Mouse (Mus musculus): ENCODE data around the gene Nsd1.
A peak's percentile ranks its signal among the peaks of the same experiment; 100 is the strongest.
"Not testable (repeated sequence)": the region's sequence is repeated elsewhere in the genome, so short reads cannot be mapped to it uniquely, and the experiment has no call there.

The Nsd1 gene

GRCm38 (mm10) chr13:55190121-55190868 lies 19.3 kb upstream of the Nsd1 start:
- peak; percentile 98 for DNase-seq (ENCODE audit: low read depth, low spot score)

GRCm38 (mm10) chr13:55191535-55191934 lies 18.0 kb upstream of the Nsd1 start:
- DNase-seq (ENCODE audit: low read depth, low spot score): no peak

GRCm38 (mm10) chr13:55202758-55203157 lies 6.8 kb upstream of the Nsd1 start:
- not testable (repeated sequence) for DNase-seq (ENCODE audit: low read depth, low spot score)

DNA sequence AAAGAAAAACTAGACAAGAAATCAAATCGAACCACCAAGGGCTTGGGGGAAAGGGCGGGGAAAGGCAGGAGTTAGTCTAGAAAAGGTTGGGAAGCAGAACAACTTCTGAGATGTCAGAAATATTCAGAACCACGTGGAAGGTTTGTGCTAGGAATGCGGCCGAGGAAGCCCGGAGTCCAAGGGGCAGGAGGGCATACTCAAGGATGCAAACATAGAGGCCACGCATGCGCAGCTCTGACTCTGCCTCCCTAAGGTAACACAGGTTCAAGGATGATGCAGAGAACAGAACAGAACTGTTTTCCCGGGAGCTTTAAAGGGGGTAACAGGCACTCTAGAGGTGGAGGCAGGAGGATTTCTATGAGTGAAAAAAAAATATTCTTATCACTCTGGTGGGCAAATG lies 5.8 kb upstream of the Nsd1 start:
- DNase-seq (ENCODE audit: low read depth, low spot score): no peak

GRCm38 (mm10) chr13:55204667-55205389 lies 4.8 kb upstream of the Nsd1 start:
- no peak for DNase-seq (ENCODE audit: low read depth, low spot score)

GRCm38 (mm10) chr13:55205448-55206205 lies 4.0 kb upstream of the Nsd1 start:
- DNase-seq (ENCODE audit: low read depth, low spot score): no peak

GRCm38 (mm10) chr13:55208837-55209648 lies 539 bp upstream of the Nsd1 start:
- DNase-seq (ENCODE audit: low read depth, low spot score): no peak

DNA sequence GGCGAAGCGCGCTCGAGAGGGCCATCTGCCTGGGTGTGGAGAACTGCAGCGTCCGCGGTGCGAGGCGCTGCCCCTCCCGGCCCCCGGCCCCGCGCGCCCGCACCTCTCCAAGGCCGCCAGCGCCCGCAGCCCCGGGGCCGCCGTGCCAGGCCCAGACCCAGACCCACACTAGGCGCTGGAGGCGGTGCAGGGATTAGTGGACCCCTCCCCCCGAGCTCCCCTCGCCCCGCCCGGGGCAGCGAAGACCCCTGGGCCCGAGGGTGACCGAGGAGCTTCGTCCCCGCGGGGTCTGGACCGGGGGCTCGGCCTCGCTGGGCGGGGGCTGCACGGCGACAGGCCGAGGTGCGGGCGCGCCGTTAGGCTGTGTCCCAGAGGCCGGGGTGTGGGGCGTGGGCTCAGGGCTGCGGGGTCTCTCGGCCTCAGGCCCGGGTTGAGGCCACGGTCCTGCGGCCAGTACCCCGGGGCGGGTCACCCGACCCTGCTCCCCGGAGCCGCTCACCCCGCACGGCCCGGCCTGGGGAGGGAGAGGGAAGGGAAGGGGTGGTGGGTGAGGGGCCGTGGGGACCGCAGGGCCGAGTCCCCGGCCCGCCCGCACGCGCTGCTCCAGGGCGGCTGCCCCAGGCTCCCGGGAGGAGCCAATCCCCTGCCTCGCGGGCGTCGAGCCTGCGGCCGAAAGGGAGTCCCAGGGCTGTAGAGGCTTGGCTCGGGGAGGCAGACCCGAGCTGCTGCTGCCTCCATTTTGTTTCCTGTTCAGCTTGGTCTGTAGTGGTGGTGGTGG lies 800 bp downstream of the Nsd1 start:
- peak; percentile 72 for DNase-seq (ENCODE audit: low read depth, low spot score)

DNA sequence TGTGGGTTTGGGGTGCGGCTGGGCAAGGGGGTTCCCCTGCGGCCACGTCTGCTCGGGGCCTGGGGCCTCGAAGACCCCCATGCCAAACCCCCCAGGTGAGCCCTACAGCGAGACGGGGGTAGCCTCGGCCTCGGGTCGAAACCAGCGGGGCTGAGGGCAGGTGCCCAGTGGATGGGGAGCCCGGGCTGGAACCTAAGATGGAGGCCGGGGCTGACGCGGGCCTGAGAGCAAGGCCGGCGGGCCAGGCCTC lies 1.3 kb downstream of the Nsd1 start:
- DNase-seq (ENCODE audit: low read depth, low spot score): no peak

DNA sequence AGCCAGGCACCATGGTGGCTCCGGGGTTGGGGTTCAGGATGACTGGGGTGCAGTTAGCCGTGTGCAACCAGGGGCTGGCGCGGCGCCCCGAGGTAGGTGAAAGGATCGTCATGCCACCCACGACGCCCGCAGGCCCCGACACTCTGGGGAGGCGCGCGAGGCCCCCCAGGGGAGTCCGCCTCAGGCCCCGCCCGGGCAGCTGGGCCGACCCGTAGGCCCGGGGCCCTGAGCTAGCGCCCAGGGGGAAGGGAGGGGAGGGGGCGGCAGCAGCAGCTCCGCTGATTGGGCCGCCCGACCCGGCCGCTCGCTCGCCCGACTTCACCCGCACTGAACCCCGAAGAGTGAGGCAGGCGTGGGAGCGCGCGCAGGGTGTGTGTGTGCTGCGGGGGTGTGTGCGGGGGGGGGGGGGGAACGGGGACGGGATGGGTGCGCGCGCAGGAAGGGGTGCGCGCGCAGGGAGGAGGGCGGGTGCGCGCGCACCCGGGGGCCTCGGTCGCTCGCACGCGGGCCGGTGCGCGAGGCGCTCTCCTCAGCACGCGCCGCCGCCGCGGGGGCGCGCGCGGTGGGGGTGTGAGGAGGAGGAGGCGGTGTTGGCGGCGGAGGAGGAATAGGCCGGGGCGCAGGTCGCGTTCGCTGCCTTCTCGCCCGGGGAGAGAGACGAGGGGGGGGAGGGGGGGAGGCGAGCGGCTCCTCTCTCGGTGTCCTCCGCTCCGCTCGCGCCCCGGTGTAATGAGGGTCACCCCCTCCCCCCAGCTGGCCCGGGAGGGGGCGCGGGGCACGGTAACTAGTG lies 1.8 kb downstream of the Nsd1 start:
- peak; percentile 97 for DNase-seq (ENCODE audit: low read depth, low spot score)

GRCm38 (mm10) chr13:55212011-55212360 lies 2.4 kb downstream of the Nsd1 start:
- no peak for DNase-seq (ENCODE audit: low read depth, low spot score)

DNA sequence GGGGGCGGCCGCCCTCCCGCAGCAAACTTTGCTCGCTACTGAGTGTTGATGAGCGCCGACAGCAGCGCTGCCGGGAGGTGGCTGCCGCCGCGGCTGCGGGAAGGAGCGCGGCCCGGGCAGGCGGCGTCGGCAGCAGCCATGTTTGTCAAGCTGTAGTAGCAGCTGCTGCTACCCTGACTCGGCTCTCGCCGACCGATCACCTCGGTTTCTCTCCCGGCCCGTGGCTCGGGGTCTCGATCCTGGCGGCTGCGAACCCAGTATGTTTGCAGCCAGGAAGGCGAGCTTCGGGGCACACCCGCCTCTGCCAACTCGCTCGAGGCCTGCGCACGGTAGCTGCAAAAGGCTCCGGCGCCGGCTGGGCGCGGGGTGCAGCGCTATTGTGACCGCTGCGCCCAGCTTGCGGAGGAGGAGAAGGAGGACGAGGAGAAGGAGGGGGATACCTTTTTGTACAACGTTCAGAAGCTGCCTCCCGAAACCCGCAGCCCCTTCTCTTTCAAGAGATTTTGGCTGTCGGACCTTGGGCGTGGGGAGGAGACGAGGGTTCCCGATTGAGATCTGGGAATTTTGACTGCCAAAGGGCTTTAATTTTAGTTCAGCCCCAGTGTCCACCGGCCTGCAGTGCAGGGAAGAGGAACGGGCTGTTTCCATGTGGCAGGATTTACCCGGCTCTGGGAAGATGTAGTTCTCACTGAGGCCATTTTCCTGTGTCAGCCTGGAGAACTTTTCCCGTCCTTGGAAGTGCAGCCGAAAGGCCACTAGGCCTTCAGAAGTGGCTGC lies 3.0 kb downstream of the Nsd1 start:
- peak; percentile 50 for DNase-seq (ENCODE audit: low read depth, low spot score)

DNA sequence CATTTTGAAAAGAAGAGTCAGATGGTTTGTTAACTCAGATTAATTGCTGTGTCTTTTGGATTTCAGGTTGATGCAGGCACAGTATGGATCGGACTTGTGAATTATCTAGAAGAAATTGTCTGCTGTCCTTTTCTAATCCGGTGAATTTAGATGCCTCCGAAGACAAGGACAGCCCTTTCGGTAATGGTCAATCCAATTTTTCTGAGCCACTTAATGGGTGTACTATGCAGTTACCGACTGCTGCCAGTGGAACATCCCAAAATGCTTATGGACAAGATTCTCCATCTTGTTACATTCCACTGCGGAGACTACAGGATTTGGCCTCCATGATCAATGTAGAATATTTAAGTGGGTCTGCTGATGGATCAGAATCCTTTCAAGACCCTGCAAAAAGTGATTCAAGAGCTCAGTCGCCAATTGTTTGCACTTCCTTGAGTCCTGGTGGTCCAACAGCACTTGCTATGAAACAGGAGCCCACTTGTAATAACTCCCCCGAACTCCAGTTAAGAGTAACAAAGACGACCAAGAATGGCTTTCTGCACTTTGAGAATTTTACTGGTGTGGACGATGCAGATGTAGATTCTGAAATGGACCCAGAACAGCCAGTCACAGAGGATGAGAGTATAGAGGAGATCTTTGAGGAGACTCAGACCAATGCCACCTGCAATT lies 3.7 kb downstream of the Nsd1 start:
- no peak for DNase-seq (ENCODE audit: low read depth, low spot score)

DNA sequence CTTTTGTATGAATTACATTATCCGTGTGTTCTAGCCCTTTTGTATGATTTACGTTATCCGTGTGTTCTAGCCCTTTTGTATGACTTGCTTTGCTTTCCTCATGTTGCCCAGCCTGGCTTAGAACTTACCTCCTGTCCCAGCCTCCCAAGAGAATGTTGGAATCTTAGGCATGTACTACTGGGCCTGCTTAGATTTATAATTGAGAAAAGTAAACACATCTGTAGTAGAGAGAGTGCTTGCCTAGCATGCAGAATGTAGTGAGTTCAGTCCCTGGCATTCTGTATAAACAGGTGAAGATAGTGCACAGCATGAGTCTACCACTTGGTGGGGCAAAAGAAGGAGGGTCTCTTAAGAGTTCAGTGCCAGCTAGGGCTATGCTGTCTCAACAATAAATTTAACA lies 14.8 kb downstream of the Nsd1 start:
- no peak for DNase-seq (ENCODE audit: low read depth, low spot score)

- DNase-seq (ENCODE audit: low read depth, low spot score): no peak
Observed at GRCm38 (mm10) chr13:55230701-55231100, 21.1 kb downstream of the Nsd1 start.

DNA sequence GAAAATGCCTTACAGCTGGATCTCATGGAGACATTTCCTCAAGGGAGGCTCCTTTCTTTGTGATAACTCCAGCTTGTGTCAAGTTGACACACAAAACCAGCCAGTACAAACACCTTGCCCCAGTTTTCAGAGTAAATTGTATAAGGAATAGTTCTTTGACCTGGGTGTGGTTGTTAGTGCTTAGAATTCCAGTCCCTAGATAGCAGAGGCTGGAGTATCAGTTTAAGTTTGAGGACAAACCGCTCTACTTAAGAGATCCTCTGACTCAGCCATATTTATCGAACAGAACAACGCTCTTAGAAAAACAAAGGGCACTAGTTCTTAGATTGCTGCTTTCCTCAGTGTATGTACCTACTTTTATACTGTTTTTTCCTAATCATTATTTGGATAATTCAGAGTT lies 33.6 kb downstream of the Nsd1 start:
- DNase-seq (ENCODE audit: low read depth, low spot score): no peak

DNA sequence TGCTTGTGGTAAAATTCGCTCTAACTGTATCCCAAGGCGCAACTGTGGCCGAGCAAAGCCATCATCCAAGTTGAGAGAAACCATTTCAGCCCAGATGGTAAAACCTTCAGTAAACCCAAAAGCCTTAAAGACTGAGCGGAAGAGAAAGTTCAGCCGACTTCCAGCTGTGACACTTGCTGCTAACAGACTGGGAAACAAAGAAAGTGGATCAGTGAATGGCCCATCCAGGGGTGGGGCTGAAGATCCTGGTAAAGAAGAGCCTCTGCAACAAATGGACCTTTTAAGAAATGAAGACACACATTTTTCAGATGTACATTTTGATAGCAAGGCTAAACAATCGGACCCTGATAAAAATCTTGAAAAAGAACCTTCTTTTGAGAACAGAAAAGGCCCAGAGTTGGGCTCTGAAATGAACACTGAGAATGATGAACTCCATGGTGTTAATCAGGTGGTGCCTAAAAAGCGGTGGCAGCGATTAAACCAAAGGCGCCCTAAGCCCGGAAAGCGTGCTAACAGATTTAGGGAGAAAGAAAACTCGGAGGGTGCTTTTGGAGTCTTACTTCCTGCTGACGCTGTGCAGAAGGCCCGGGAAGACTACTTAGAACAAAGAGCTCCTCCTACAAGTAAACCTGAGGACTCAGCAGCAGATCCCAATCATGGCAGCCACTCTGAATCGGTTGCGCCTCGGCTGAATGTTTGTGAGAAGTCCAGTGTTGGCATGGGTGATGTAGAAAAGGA lies 37.9 kb downstream of the Nsd1 start:
- no peak for DNase-seq (ENCODE audit: low read depth, low spot score)

DNA sequence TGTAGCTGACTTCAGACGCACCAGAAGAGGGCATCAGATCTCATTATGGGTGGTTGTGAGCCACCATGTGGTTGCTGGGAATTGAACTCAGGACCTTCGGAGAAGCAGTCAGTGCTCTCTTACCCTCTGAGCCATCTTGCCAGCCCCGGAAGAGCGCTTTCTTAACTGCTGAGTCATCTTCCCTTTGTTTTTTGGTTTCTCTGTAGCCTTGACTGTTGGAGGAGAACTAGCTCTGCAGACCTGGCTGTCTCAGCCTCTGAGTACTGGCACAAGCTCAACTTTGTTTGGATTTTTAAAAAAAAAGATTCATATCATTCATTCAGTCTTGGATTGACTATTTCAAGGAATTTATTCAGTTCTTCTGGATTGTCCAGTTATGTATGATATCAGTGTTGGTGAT lies 39.7 kb downstream of the Nsd1 start:
- no peak for DNase-seq (ENCODE audit: low read depth, low spot score)

All from mesoderm, embryonic 11.5 days (tissue).